Mouse (Mus musculus) liver, embryonic 12.5 days (tissue): ENCODE measurements around the gene Nars2. TPM values are rescaled to one million over a fixed set of nuclear protein-coding genes. Genes with fewer than 3 reads are reported as not detected.

Experiments used
- ATAC-seq: fragments of 200-750 bp; cut with Nextera tagmentation; 2 replicates; pipeline ENCODE4 v1.8.0; 2017; ENCODE audit warnings: moderate number of reproducible peaks, mild to moderate bottlenecking, moderate library complexity
- H3K27ac ChIP-seq: fragments of 300-500 bp; sonication (generic); 2 replicates; pipeline ENCODE4 v1.5.1; 2016; ENCODE audit warnings: mild to moderate bottlenecking
- H3K27me3 ChIP-seq: fragments of 300-500 bp; sonication (generic); replicated peaks from 2 replicates; pipeline ENCODE4 v1.6.1; 2016; ENCODE audit warnings: mild to moderate bottlenecking, moderate library complexity
- H3K36me3 ChIP-seq: fragments of 300-500 bp; sonication (generic); 2 replicates; pipeline ENCODE4 v1.6.1; 2016; ENCODE audit warnings: mild to moderate bottlenecking, moderate library complexity
- H3K4me1 ChIP-seq: fragments of 300-500 bp; sonication (generic); 2 replicates; pipeline ENCODE4 v1.6.1; 2016
- H3K4me2 ChIP-seq: fragments of 300-500 bp; sonication (generic); 2 replicates; pipeline ENCODE4 v1.6.1; 2016; ENCODE audit warnings: mild to moderate bottlenecking, moderate library complexity
- H3K4me3 ChIP-seq: fragments of 300-500 bp; sonication (generic); 2 replicates; pipeline ENCODE4 v1.5.1; 2016; ENCODE audit warnings: mild to moderate bottlenecking, moderate library complexity
- H3K9ac ChIP-seq: fragments of 300-500 bp; sonication (generic); 2 replicates; pipeline ENCODE4 v1.6.1; 2016; ENCODE audit warnings: mild to moderate bottlenecking, moderate library complexity
- H3K9me3 ChIP-seq: fragments of 300-500 bp; sonication (generic); replicated peaks from 2 replicates; pipeline ENCODE4 v1.6.1; 2016; ENCODE audit warnings: mild to moderate bottlenecking, moderate library complexity
- WGBS: fragments of 180-500 bp; shearing (Covaris S2); methylation state at CpG from one replicate; pipeline ENCODE4 v1.1.7; 2016; ENCODE audit not compliant: insufficient replicate concordance; 5-methylcytosine and 5-hydroxymethylcytosine counted together
- polyA plus RNA-seq: library from polyadenylated mRNA; unstranded; fragments of >200 nt; fragmentation: Nextera tagmentation; extraction: Ambion mirVana; gene quantifications from 2 replicates; pipeline ENCODE4 v1.2.1, GENCODE M21; 2016

Nars2 gene
- polyA plus RNA-seq, 1 experiment from 2014 or later, result 21.8 TPM

DNA sequence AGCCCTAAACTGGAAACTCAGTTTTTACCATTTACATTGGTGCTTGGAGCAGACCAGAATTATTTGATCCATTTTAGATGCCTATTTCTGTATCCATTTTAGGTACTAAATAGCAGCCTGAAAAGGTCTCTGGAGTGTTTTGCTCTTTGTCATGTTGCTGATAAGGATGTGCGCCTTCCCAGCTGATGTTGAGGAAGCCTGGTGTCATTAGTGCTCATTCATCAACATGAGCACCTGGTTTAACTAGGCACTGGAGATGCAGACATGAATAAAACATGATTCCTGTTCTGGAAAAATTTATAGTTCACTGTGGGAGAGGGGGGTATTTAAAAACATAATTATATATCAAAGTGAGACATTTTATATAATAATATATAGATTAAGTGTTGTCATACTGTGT lies 68.0 kb downstream of the Nars2 start:
- Histone ChIP-seq H3K9ac (no peak overlapping the region), H3K27me3 (no peaks in the 10 kb centered on the region), H3K36me3 (peaks cover 16% of the 10 kb centered on the region), H3K27ac (no peak overlapping the region), H3K9me3 (0 out of 2 replicates have a peak, but pooled peaks cover 12% of the 10 kb centered on the region), H3K4me3 (no peak overlapping the region), H3K4me2 (no peak overlapping the region), H3K4me1 (peaks cover 4% of the 10 kb centered on the region)
- ATAC-seq, result no peak
- WGBS, result 48% methylated on average over 1 of the region's 1 CpGs

DNA sequence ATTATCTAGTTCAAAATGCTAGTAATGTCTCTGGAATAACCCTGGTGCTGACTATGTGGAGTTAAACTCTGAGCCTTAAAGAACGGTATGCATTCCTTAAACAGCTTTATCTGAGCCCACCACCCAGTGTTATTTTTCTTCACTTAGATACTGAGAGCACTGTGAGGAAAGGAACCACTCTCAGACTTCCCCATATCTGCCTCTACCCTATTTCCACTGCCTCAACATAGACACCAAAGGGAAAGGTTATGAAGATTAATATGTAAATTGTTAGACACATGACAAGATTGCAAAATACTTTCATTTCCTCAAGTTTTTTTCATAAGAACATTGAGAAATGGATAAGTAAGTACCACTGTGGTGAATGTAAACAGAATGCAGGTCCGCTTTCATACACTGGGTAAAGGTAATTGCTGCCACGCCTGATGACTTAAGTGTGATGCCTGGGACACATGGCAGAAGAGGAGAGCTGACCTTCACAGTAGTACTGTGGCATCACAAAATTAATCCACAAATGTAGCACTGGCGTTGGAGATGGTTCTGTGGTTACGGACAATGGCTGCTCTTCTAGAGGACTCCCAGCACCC lies 75.6 kb downstream of the Nars2 start:
- ATAC-seq, result no peak
- H3K27ac ChIP-seq, result no peak overlapping the region
- H3K9me3 ChIP-seq, result no peaks in the 10 kb centered on the region
- H3K36me3 ChIP-seq, result peaks cover 38% of the 10 kb centered on the region
- no peak overlapping the region for H3K4me2 ChIP-seq
- WGBS, result 79% methylated on average over 5 of the region's 5 CpGs
- no peak overlapping the region for H3K9ac ChIP-seq
- no peaks in the 10 kb centered on the region for H3K4me1 ChIP-seq
- no peak overlapping the region for H3K4me3 ChIP-seq
- H3K27me3 ChIP-seq, result no peaks in the 10 kb centered on the region

DNA sequence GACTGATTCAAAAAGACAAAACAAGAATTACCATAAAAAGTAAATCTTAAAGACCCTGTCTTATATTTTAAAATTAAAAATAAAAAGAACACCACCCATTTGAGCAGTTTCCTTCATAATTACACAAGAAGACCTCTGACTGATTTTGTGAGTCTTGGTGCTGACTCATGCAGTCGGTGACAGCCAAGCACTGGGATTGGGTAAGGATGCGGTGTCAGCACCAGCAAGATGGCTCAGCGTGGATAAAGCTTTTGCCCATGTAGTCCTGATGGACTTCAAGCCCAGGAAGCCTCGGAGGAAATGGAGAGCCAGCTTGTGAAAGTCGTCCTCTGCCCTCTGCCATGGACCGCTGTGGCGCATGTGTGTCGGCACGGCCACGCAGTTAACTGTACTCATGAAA lies 77.8 kb downstream of the Nars2 start:
- H3K27me3 ChIP-seq, result no peaks in the 10 kb centered on the region
- no peak overlapping the region for H3K4me3 ChIP-seq
- 88% methylated on average over 10 of the region's 10 CpGs for WGBS
- H3K36me3 ChIP-seq, result peaks cover 46% of the 10 kb centered on the region
- H3K9ac ChIP-seq, result no peak overlapping the region
- H3K4me2 ChIP-seq, result no peak overlapping the region
- no peak for ATAC-seq
- H3K9me3 ChIP-seq, result no peaks in the 10 kb centered on the region
- no peaks in the 10 kb centered on the region for H3K4me1 ChIP-seq
- no peak overlapping the region for H3K27ac ChIP-seq

DNA sequence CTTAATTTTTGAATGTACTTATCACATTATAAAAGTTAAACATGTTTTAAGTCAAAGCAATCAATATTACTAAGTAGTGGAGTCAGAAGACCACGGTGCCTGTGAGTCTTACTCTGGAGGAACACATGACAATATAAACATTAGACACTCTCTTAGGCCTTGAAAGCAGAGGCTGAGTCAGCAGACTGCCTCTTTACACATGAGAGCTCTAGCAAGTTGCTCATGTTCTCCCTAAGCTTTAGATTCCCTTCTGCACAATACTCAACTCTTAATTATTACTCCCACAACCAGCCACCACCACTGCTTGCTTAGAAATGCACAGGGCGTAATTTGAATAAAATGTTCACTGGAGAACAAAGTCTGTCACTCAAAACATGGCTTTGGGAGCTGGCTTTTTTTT lies 81.1 kb downstream of the Nars2 start:
- no peak overlapping the region for H3K4me2 ChIP-seq
- no peak overlapping the region for H3K9ac ChIP-seq
- ATAC-seq, result no peak
- no peak overlapping the region for H3K4me3 ChIP-seq
- no peak overlapping the region for H3K27ac ChIP-seq
- H3K27me3 ChIP-seq, result no peaks in the 10 kb centered on the region
- 72% methylated on average over 2 of the region's 2 CpGs for WGBS
- peaks cover 35% of the 10 kb centered on the region for H3K36me3 ChIP-seq
- H3K4me1 ChIP-seq, result no peaks in the 10 kb centered on the region
- H3K9me3 ChIP-seq, result no peaks in the 10 kb centered on the region

DNA sequence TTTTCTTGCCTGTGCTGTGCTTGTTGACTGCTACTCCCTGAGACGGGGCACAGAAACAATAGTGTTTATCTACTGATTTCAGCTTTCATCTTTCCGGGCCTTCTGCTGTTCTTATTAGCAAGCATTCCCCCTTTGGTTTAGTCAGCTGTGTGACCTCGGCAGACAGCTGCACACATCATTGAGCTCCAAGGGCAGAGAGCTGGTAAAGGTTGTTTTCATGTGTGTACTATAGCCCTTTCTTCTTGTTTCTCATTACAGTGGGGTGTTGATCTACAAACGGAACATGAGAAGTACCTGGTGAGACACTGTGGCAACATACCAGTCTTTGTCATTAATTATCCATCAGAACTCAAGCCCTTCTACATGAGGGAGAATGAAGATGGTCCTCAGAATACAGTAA lies 88.3 kb downstream of the Nars2 start:
- Histone ChIP-seq H3K4me3 (no peak overlapping the region), H3K4me2 (no peak overlapping the region), H3K9ac (no peak overlapping the region), H3K4me1 (no peaks in the 10 kb centered on the region), H3K27me3 (no peaks in the 10 kb centered on the region), H3K9me3 (no peaks in the 10 kb centered on the region), H3K27ac (no peak overlapping the region), H3K36me3 (peaks cover 55% of the 10 kb centered on the region)
- WGBS, result 63% methylated on average over 4 of the region's 4 CpGs
- ATAC-seq, result no peak

DNA sequence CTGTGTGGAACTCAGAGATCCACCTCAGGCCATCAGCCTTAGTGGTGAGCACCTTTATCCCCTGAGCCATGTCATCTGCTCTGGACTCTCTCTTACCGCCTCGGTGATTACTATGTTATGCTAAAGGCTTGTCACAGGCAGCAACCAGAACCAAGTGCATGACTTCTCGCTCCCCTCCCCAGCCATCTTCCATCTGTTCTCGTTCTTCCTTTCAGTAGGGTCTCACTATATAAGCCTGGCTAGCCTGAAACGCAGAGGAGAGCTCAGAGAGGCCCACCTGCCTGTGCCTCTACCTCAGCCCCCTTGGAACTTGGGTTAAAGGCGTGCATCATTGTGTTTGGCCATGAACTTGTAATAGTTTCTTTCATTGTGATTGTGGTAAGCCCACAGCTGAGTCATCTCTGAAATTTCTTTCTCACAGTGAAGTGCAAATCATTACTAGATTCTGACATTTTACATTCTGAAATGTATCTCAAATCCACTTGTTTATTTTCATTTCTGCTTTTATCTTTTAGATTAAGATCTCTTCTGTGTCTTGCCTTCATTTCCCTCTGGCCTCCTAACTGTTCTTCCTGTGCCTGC lies 90.7 kb downstream of the Nars2 start:
- ATAC-seq, result no peak
- no peak overlapping the region for H3K9ac ChIP-seq
- 83% methylated on average over 6 of the region's 6 CpGs for WGBS
- H3K27ac ChIP-seq, result no peak overlapping the region
- no peak overlapping the region for H3K4me2 ChIP-seq
- H3K36me3 ChIP-seq, result peaks cover 58% of the 10 kb centered on the region
- H3K9me3 ChIP-seq, result no peaks in the 10 kb centered on the region
- H3K4me3 ChIP-seq, result no peak overlapping the region
- no peaks in the 10 kb centered on the region for H3K27me3 ChIP-seq
- no peaks in the 10 kb centered on the region for H3K4me1 ChIP-seq

DNA sequence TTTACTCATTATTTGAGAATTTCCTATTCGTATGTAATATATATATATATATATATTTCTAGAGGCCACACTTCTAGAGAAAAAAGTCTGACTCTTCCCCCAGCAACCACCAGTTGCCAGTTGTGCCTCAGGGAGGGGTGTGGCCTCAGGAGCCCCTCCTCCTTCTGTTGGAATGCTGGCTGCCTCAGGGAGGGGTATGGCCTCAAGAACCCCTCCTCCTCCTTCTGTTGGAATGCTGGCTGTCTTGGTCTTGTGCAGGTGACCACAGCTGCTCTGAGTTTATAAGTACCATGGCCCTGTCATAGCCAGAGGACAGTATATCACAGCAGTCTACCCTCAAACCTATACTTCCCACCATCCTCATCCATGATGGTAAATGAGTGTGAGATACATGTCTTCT lies 91.7 kb downstream of the Nars2 start:
- H3K27ac ChIP-seq, result no peak overlapping the region
- no peak for ATAC-seq
- no peak overlapping the region for H3K9ac ChIP-seq
- H3K4me1 ChIP-seq, result no peaks in the 10 kb centered on the region
- H3K4me2 ChIP-seq, result no peak overlapping the region
- H3K9me3 ChIP-seq, result no peaks in the 10 kb centered on the region
- WGBS, result 54% methylated on average over 1 of the region's 1 CpGs
- H3K27me3 ChIP-seq, result no peaks in the 10 kb centered on the region
- H3K36me3 ChIP-seq, result peaks cover 65% of the 10 kb centered on the region
- no peak overlapping the region for H3K4me3 ChIP-seq

DNA sequence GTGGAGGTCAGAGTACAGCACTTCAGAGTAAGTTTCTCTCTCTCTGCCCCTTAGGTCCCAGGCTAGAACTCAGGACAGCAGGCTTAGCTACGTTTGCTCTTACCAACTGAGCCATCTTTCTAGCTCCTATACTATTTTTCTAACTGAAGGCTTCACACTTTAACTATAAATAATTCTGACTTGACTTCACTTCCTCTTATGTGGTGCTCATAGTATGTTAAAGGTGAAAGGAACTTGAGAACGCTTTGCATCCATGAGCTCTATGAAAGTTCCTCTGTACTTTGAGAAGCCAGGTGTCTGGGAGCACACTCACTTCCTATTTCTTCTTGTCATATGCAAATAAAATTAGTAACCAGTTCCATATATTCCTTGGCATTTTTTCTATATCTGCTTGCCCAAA lies 109.7 kb downstream of the Nars2 start:
- Histone ChIP-seq H3K4me2 (no peak overlapping the region), H3K4me3 (no peak overlapping the region), H3K9me3 (no peaks in the 10 kb centered on the region), H3K27me3 (no peaks in the 10 kb centered on the region), H3K36me3 (peaks cover 44% of the 10 kb centered on the region), H3K9ac (no peak overlapping the region), H3K4me1 (no peaks in the 10 kb centered on the region), H3K27ac (no peak overlapping the region)
- 84% methylated on average over 2 of the region's 2 CpGs for WGBS
- no peak for ATAC-seq

DNA sequence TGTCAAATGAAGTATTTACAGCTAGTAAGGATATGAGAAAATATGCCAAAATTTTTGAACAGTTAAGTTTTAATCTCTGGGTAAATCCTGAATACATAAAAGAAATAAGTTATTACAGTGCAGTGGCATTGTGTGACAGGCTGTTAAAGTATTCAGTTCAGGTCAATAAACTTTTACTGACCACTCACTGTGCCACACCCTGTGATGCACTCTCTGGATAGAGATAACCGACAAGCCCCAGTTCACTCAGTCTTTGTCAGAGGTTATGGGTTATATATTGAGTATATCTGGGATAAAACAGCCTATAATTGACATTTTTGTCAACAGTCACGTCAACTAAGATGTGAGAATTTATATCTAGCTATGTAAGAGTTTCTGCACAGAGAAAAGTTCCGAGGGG lies 120.2 kb downstream of the Nars2 start:
- Histone ChIP-seq H3K4me1 (peaks cover 20% of the 10 kb centered on the region), H3K9ac (no peak overlapping the region), H3K4me2 (no peak overlapping the region), H3K36me3 (0 out of 2 replicates have a peak, but pooled peaks cover 5% of the 10 kb centered on the region), H3K9me3 (no peaks in the 10 kb centered on the region), H3K27me3 (no peaks in the 10 kb centered on the region), H3K27ac (no peak overlapping the region), H3K4me3 (no peak overlapping the region)
- 51% methylated on average over 3 of the region's 3 CpGs for WGBS
- peak; percentile 49; the same call in 1 of the 2 replicates for ATAC-seq

DNA sequence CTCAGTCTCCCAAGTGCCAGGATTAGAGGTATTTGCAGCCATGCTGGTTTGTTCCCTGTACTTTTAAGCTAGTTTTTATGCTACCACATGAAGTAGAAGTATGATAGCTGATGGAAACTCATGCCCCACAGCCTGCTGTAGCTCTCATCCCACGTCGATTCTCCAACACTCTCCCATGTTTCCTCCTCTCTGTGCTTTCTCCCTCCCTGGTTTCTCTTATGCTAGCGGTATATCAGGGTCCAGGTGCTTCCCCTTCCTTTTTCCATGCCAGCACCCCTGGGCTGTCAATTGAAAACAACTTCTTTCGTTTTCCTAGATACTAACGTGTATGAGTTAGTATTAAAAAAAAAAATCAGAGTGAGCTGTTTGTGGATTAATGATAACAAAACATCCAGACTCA lies 120.8 kb downstream of the Nars2 start:
- 0 out of 2 replicates have a peak, but pooled peaks cover 3% of the 10 kb centered on the region for H3K36me3 ChIP-seq
- WGBS, result 68% methylated on average over 5 of the region's 5 CpGs
- H3K4me3 ChIP-seq, result no peak overlapping the region
- H3K27me3 ChIP-seq, result no peaks in the 10 kb centered on the region
- peaks cover 20% of the 10 kb centered on the region for H3K4me1 ChIP-seq
- H3K4me2 ChIP-seq, result no peak overlapping the region
- no peaks in the 10 kb centered on the region for H3K9me3 ChIP-seq
- H3K27ac ChIP-seq, result no peak overlapping the region
- no peak for ATAC-seq
- no peak overlapping the region for H3K9ac ChIP-seq

DNA sequence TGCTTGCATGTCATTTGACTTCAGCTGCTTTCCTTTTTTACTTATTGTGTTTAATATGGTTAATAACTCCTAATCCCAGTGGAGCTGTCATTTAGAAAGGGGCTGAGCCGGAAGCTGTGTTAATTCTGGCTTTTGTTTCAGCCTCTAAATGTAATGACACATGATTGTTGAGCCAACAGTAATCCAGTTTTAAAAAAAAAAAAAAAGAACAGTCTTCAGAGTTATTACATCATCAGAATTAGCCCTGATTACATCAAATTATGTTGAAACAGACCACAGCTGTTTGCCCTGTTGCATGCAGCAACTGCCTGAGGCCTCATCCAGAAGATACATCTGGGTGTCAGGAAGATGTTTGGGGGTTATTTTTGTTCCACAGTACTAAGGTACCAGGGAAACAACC lies 123.7 kb downstream of the Nars2 start:
- 73% methylated on average over 1 of the region's 1 CpGs for WGBS
- no peak for ATAC-seq
- Histone ChIP-seq H3K36me3 (no peaks in the 10 kb centered on the region), H3K4me3 (no peak overlapping the region), H3K4me1 (peaks cover 18% of the 10 kb centered on the region), H3K27ac (no peak overlapping the region), H3K9me3 (no peaks in the 10 kb centered on the region), H3K4me2 (no peak overlapping the region), H3K27me3 (no peaks in the 10 kb centered on the region), H3K9ac (no peak overlapping the region)

DNA sequence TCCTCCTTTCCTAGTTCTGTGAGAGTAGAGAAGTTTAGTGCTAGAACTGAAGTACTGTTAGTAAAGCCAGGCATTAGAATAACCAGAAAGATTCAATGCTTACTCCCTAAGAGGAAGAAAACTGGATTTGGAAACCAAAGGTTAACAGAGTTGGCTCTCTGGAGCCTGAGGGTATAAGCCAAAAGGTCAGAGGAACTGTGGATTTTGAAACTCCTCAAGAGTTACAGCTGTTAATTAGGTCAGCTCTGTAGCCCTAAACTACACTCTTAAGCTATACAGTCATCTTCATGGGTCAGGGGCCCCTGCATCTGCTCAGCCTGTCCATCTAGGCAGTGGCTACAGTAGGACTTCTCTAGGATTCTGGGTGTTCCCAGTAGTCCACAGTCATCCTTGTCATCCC lies 125.7 kb downstream of the Nars2 start:
- Histone ChIP-seq H3K9me3 (no peaks in the 10 kb centered on the region), H3K4me3 (no peak overlapping the region), H3K9ac (no peak overlapping the region), H3K27me3 (no peaks in the 10 kb centered on the region), H3K4me1 (peaks cover 16% of the 10 kb centered on the region), H3K36me3 (no peaks in the 10 kb centered on the region), H3K27ac (no peak overlapping the region), H3K4me2 (no peak overlapping the region)
- ATAC-seq, result no peak

DNA sequence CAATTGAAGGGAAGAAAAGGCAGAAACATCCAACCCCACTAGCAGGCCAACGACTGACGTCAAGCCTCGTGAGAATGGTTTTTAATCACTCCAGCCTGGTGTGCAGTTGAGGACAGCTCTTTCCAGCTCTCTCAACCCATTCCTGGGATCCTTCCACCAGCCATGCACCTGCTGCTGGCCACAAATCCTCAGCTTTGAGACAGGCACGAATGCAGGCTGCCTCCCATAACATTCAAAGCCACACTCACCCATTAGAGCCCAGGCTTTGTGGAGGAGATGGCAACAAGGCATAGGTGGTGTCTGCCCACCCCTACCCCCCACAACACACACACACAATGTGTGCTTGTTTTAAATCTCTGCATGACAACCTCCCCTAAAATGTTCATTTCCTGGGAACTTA lies 127.4 kb downstream of the Nars2 start:
- Histone ChIP-seq H3K4me1 (peaks cover 28% of the 10 kb centered on the region), H3K27ac (no peak overlapping the region), H3K27me3 (no peaks in the 10 kb centered on the region), H3K4me2 (no peak overlapping the region), H3K9me3 (no peaks in the 10 kb centered on the region), H3K4me3 (no peak overlapping the region), H3K9ac (no peak overlapping the region), H3K36me3 (no peaks in the 10 kb centered on the region)
- 32% methylated on average over 4 of the region's 4 CpGs for WGBS
- ATAC-seq, result no peak
